Mouse (Mus musculus): ENCODE data around the gene Wwox.

DNA sequence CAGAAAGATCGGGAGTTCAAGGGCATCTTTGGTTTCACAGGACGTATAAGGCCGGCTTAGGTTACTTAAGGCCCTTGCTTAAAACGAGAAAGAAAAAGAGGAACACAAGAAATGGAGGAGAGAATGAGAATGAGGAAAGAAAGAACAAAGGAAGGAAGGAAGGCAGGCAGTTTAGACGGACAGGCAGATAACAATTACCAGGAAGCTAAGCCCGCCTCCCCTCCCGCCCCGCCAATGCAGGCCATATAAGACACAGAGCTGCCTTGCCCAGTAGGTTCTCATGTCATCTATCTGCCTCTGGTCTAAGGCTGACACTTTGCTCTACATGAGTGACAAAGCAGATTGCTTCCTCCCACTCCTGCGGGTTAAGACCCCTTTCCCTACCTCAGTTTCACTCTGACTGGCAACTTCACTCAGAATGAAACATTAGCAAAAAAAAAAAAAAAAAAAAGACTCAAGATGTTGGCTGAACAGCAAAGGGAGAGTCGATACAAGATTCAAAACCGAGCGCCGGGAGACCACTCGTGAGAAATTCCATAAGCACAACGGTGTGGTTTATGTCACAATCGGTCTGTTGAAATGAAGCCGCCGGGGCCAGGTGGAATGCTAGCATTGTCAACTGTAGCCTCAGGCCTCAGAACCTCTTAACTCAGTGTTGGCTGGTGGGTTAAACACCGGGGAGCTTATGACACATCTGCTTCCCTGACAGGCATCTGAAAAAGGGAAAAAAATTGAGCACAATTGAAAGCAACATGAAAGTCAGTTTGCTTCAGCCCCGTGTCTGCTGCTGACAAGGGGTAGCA lies 787.5 kb downstream of the Wwox start:
- TF ChIP-seq EP300 (IDR thresholded peaks at IDR 0.05; ENCODE audit: low read depth) = no peak
- TF ChIP-seq CTCF (IDR thresholded peaks at IDR 0.05; ENCODE audit: low read depth) = no peak

Data from liver, embryonic 14.5 days (tissue).